Mouse (Mus musculus): ENCODE results near the gene Nup133.

The Nup133 gene

GRCm38 (mm10) chr8:123950077-123950802 lies 1.2 kb upstream of the Nup133 start:
- peak; percentile 65 to 74 for DNase-seq

GRCm38 (mm10) chr8:123949686-123949986 lies 571 bp upstream of the Nup133 start:
- DNase-seq, result no peak

- no peak for DNase-seq
Observed at GRCm38 (mm10) chr8:123929026-123929425, 20.0 kb downstream of the Nup133 start.

- DNase-seq, result no peak
Observed at GRCm38 (mm10) chr8:123925671-123926070, 23.4 kb downstream of the Nup133 start.

- peak; percentile 87 to 91 for DNase-seq
Observed at GRCm38 (mm10) chr8:123924719-123925118, 24.3 kb downstream of the Nup133 start.

GRCm38 (mm10) chr8:123914635-123915034 lies 34.4 kb downstream of the Nup133 start:
- DNase-seq, result no peak

- DNase-seq, result no peak
Observed at GRCm38 (mm10) chr8:123912265-123912664, 36.8 kb downstream of the Nup133 start.

GRCm38 (mm10) chr8:123907604-123908003 lies 41.5 kb downstream of the Nup133 start:
- no peak for DNase-seq

- no peak for DNase-seq
Observed at GRCm38 (mm10) chr8:123902653-123903052, 46.4 kb downstream of the Nup133 start.

- no peak for DNase-seq
Observed at GRCm38 (mm10) chr8:123899366-123899765, 49.7 kb downstream of the Nup133 start.

- peak; percentile 45 to 46 for DNase-seq
Observed at GRCm38 (mm10) chr8:123898576-123898975, 50.5 kb downstream of the Nup133 start.

GRCm38 (mm10) chr8:123896774-123897173 lies 52.3 kb downstream of the Nup133 start:
- DNase-seq, result no peak

GRCm38 (mm10) chr8:123896366-123896761 lies 52.7 kb downstream of the Nup133 start:
- no peak for DNase-seq

- DNase-seq, result peak; percentile 48 to 64
Observed at GRCm38 (mm10) chr8:123895680-123896365, 53.2 kb downstream of the Nup133 start.

GRCm38 (mm10) chr8:123895230-123895629 lies 53.8 kb downstream of the Nup133 start:
- no peak for DNase-seq

- DNase-seq, result peak in 1 of 2 experiments; percentile 30
Observed at GRCm38 (mm10) chr8:123894502-123895097, 54.5 kb downstream of the Nup133 start, which contains the start of gene Acta1. Gene Acta1, minus strand, starts transcription at chr8:123894751.

- DNase-seq, result peak in 1 of 2 experiments; percentile 26
Observed at GRCm38 (mm10) chr8:123893413-123893812, 55.7 kb downstream of the Nup133 start.

- DNase-seq, result peak; percentile 65 to 68
Observed at GRCm38 (mm10) chr8:123892586-123893155, 56.4 kb downstream of the Nup133 start.

- DNase-seq, result peak; percentile 93 to 95
Observed at GRCm38 (mm10) chr8:123891883-123892585, 57.0 kb downstream of the Nup133 start.

GRCm38 (mm10) chr8:123891271-123891670 lies 57.8 kb downstream of the Nup133 start:
- peak; percentile 84 to 86 for DNase-seq

- no peak for DNase-seq
Observed at GRCm38 (mm10) chr8:123889797-123890196, 59.3 kb downstream of the Nup133 start.

- DNase-seq, result no peak
Observed at GRCm38 (mm10) chr8:123887956-123888355, 61.1 kb downstream of the Nup133 start.

GRCm38 (mm10) chr8:123887163-123887562 lies 61.9 kb downstream of the Nup133 start:
- DNase-seq, result no peak
